Mouse (Mus musculus) heart, postnatal 10 days (tissue): ENCODE data around the gene Akt1. TPM values are rescaled to one million over a fixed set of nuclear protein-coding genes. Genes with fewer than 3 reads are reported as not detected.

Experiments
- DNase-seq, 2 experiments: peaks; one replicate each; pipeline ENCODE4 v3.0.0; 2021
- intact Hi-C: fragments of 180-260 bp; cut with DNase I; formaldehyde crosslinking; loops from one replicate; pipeline ENCODE4 v1.15.1; 2025
- total RNA-seq, 2 experiments: library from RNA; stranded (reverse); gene quantifications; 2 replicates each; pipeline ENCODE4 v1.2.3; 2021

The Akt1 gene
- total RNA-seq, 2 experiments from 2014 or later = 346 to 355 TPM

- intact Hi-C loops = no loop called here
- peak; percentile 96 to 98 for DNase-seq
Measured at GRCm38 (mm10) chr12:112693185-112694126, 18.8 kb upstream of the Akt1 start.

- peak in 1 of 2 experiments; percentile 2 for DNase-seq
- intact Hi-C loops = no loop called here
Measured at GRCm38 (mm10) chr12:112688458-112688857, 13.8 kb upstream of the Akt1 start.

GRCm38 (mm10) chr12:112683351-112683750 lies 8.7 kb upstream of the Akt1 start:
- DNase-seq = no peak
- intact Hi-C loops = no loop called here

- DNase-seq = peak in 1 of 2 experiments; percentile 56
Measured at GRCm38 (mm10) chr12:112679027-112679996, 4.6 kb upstream of the Akt1 start.

GRCm38 (mm10) chr12:112678555-112679026 lies 3.9 kb upstream of the Akt1 start, which contains the start of gene Zbtb42:
Zbtb42 (plus strand) TSS chr12:112678828.
- peak; percentile 82 to 84 for DNase-seq
- intact Hi-C loops = loop anchor here (2.0 kb wide), 1 partner anchor 28 kb away; no protein-coding TSS in a partner anchor

More at GRCm38 (mm10) chr12:112679027-112679996, 4.6 kb upstream of the Akt1 start:
- intact Hi-C loops = loop anchor here (2.0 kb wide), 1 partner anchor 27 kb away; no protein-coding TSS in a partner anchor

GRCm38 (mm10) chr12:112677943-112678554 lies 3.4 kb upstream of the Akt1 start:
- intact Hi-C loops = loop anchor here (2.0 kb wide), 1 partner anchor 29 kb away; no protein-coding TSS in a partner anchor
- no peak for DNase-seq

GRCm38 (mm10) chr12:112677076-112677475 lies 2.4 kb upstream of the Akt1 start:
- intact Hi-C loops = no loop called here
- no peak for DNase-seq

GRCm38 (mm10) chr12:112675245-112676035 lies 756 bp upstream of the Akt1 start:
- intact Hi-C loops = no loop called here
- peak; percentile 89 to 95 for DNase-seq

- intact Hi-C loops = loop anchor here (1.0 kb wide), 1 partner anchor 20 kb away; no protein-coding TSS in a partner anchor
- peak; percentile 60 to 72 for DNase-seq
Measured at GRCm38 (mm10) chr12:112673576-112674091, 1.1 kb downstream of the Akt1 start.

GRCm38 (mm10) chr12:112672744-112673575 lies 1.7 kb downstream of the Akt1 start:
- DNase-seq = peak; percentile 78 to 83
- intact Hi-C loops = no loop called here

- intact Hi-C loops = no loop called here
- peak in 1 of 2 experiments; percentile 53 for DNase-seq
Measured at GRCm38 (mm10) chr12:112671891-112672290, 2.8 kb downstream of the Akt1 start.

GRCm38 (mm10) chr12:112670718-112671393 lies 3.8 kb downstream of the Akt1 start:
- intact Hi-C loops = no loop called here
- DNase-seq = peak; percentile 85 to 90

- DNase-seq = peak; percentile 65 to 82
- intact Hi-C loops = no loop called here
Measured at GRCm38 (mm10) chr12:112667619-112668297, 6.9 kb downstream of the Akt1 start.

- peak in 1 of 2 experiments; percentile 50 for DNase-seq
- intact Hi-C loops = no loop called here
Measured at GRCm38 (mm10) chr12:112665881-112666544, 8.7 kb downstream of the Akt1 start.

GRCm38 (mm10) chr12:112665445-112665844 lies 9.2 kb downstream of the Akt1 start:
- intact Hi-C loops = no loop called here
- peak; percentile 60 to 70 for DNase-seq

- no peak for DNase-seq
- intact Hi-C loops = no loop called here
Measured at GRCm38 (mm10) chr12:112664656-112665055, 10.0 kb downstream of the Akt1 start.
